Mouse (Mus musculus) embryo, embryonic 11 days (tissue): Measurements from ENCODE around the gene Eif2b4.

ENCODE experiments used
- DNase-seq: peaks from one replicate; pipeline ENCODE4 v3.0.0-alpha.2; 2015

Eif2b4 gene

GRCm38 (mm10) chr5:31199321-31199892 is 6.2 kb upstream of the Eif2b4 start:
- DNase-seq, result no peak

GRCm38 (mm10) chr5:31198616-31199320 is 5.5 kb upstream of the Eif2b4 start:
- no peak for DNase-seq

GRCm38 (mm10) chr5:31198170-31198569 is 4.9 kb upstream of the Eif2b4 start:
- DNase-seq, result no peak

- DNase-seq, result no peak
Measured at GRCm38 (mm10) chr5:31197072-31197471, 3.8 kb upstream of the Eif2b4 start.

- no peak for DNase-seq
Measured at GRCm38 (mm10) chr5:31196207-31196606, 3.0 kb upstream of the Eif2b4 start.

GRCm38 (mm10) chr5:31195671-31196070 is 2.4 kb upstream of the Eif2b4 start:
- DNase-seq, result no peak

GRCm38 (mm10) chr5:31194486-31195485 is 1.6 kb upstream of the Eif2b4 start:
- no peak for DNase-seq

- DNase-seq, result no peak
Measured at GRCm38 (mm10) chr5:31193631-31194281, 526 bp upstream of the Eif2b4 start.

- DNase-seq, result no peak
Measured at GRCm38 (mm10) chr5:31192045-31192938, 938 bp downstream of the Eif2b4 start.

- no peak for DNase-seq
Measured at GRCm38 (mm10) chr5:31190201-31190600, 3.0 kb downstream of the Eif2b4 start.

GRCm38 (mm10) chr5:31188223-31188840 is 4.9 kb downstream of the Eif2b4 start:
- peak; percentile 24 for DNase-seq

- DNase-seq, result no peak
Measured at GRCm38 (mm10) chr5:31183678-31184077, 9.6 kb downstream of the Eif2b4 start.

- no peak for DNase-seq
Measured at GRCm38 (mm10) chr5:31181183-31181770, 12.0 kb downstream of the Eif2b4 start.

- peak; percentile 97 for DNase-seq
Measured at GRCm38 (mm10) chr5:31179766-31180630, 13.2 kb downstream of the Eif2b4 start, which contains the start of the genes Gm29609 and Gtf3c2. Gene Gm29609 (minus strand): TSS chr5:31179911. Gene Gtf3c2 (minus strand): TSS chr5:31180144.

GRCm38 (mm10) chr5:31179301-31179765 is 13.9 kb downstream of the Eif2b4 start:
- peak; percentile 55 for DNase-seq

- no peak for DNase-seq
Measured at GRCm38 (mm10) chr5:31168630-31169029, 24.6 kb downstream of the Eif2b4 start.

- DNase-seq, result no peak
Measured at GRCm38 (mm10) chr5:31164878-31165277, 28.4 kb downstream of the Eif2b4 start.

GRCm38 (mm10) chr5:31162462-31162861 is 30.8 kb downstream of the Eif2b4 start:
- no peak for DNase-seq

- peak; percentile 93 for DNase-seq
Measured at GRCm38 (mm10) chr5:31154152-31154553, 39.1 kb downstream of the Eif2b4 start, which contains the start of gene Mpv17. Gene Mpv17 (minus strand): TSS chr5:31154251.
